Mouse (Mus musculus) G1E-ER4 (cell line): ENCODE results near the gene Tnfsf11. TPM values are rescaled to one million over a fixed set of nuclear protein-coding genes. Genes with fewer than 3 reads are reported as not detected.

ENCODE experiments used
- GATA1 ChIP-seq: IDR thresholded peaks from one replicate; pipeline ENCODE4 v1.8.0; 2012; ENCODE audit warnings: low read length, inconsistent platforms
- polyA plus RNA-seq: library from polyadenylated mRNA; stranded (reverse); fragments of >175 nt; gene quantifications from 2 replicates; pipeline ENCODE4 v1.2.3, GENCODE M21; 2012

The Tnfsf11 gene
- not detected in 2 replicates for polyA plus RNA-seq

- TF ChIP-seq GATA1 = no peak
Observed at GRCm38 (mm10) chr14:78307286-78308237, at the start of gene Tnfsf11. Gene Tnfsf11, minus strand, starts transcription at chr14:78308043.

GRCm38 (mm10) chr14:78356764-78357163 is 48.9 kb upstream of the Tnfsf11 start:
- no peak for TF ChIP-seq GATA1

DNA sequence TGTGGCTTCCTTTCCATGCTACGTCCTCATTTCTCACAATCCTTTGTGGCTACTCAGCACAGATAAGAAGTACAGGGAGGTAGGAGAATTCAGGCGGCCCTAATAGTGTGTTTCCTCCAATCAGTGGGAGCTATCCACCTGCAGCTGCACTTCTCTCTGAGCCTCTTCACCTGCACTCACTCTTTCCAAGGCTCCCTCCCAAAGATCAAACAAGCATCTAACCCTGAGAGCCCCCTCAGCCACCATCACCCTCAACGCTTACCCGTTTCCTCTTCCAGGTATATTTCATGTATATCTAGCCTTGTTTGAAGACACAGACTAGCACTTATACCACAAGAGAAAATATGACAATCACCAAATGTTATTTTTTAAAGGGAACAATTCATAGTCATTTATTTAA is 47.5 kb upstream of the Tnfsf11 start:
- no peak for TF ChIP-seq GATA1

- TF ChIP-seq GATA1 = no peak
Observed at GRCm38 (mm10) chr14:78352865-78353264, 45.0 kb upstream of the Tnfsf11 start.

- TF ChIP-seq GATA1 = no peak
Observed at GRCm38 (mm10) chr14:78351544-78351943, 43.7 kb upstream of the Tnfsf11 start.

DNA sequence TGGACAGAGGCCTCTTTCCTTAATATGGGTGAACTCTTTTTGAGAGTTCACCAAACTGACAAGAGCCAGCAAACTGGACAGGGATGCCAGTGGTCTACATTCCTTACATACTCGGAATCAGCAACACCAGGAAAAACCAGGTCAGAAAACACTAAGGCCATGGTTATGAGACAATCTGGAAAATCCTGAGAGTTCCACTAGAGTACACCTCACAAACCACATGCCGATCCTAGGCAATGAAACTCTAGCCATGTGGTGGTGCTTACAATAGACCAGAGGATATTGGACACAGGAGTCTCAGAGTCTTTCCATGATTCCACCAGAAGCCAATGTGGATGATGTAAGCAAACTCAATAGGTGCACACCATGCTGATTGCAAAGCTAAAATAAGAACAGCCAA is 39.9 kb upstream of the Tnfsf11 start:
- TF ChIP-seq GATA1 = no peak

GRCm38 (mm10) chr14:78343007-78343406 is 35.2 kb upstream of the Tnfsf11 start:
- no peak for TF ChIP-seq GATA1

- TF ChIP-seq GATA1 = no peak
Observed at GRCm38 (mm10) chr14:78342146-78342545, 34.3 kb upstream of the Tnfsf11 start.

- no peak for TF ChIP-seq GATA1
Observed at GRCm38 (mm10) chr14:78333341-78333740, 25.5 kb upstream of the Tnfsf11 start.

GRCm38 (mm10) chr14:78331368-78331767 is 23.5 kb upstream of the Tnfsf11 start:
- TF ChIP-seq GATA1 = no peak

DNA sequence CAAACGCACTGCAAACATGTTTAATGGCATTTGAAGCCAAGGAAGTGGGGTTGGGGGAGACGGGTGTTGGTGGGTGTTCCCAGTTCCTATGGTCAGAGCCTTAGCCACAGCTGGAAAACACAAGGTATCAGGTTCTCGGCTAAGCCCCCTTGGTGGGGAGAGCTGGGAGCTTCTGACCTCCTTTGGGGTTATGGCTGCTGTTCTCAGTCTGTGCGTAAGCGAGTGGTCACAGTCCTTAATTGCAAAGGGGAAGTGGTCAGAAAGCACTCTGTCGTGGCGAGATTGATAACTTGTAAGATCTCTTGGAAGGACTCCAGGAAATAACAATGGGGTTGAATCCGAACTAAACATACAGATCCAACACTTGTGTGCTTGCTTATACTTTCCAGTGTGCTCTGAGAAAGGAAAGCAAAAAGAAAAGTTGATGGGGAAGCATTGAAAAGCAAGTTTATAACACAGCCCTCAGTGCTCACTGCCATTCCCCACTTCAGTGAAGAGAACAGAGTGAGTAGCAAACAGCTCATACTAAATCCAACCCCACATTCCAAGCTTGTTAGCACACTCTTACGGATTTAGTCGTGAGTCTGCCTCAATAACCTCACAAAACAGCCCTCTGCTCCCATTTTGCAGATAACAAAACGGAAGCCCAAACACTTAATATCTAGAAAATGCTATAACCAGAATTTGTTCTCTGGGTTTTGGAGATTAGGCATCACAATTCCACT is 22.9 kb upstream of the Tnfsf11 start:
- no peak for TF ChIP-seq GATA1

GRCm38 (mm10) chr14:78329765-78330451 is 22.1 kb upstream of the Tnfsf11 start:
- TF ChIP-seq GATA1 = no peak

- TF ChIP-seq GATA1 = no peak
Observed at GRCm38 (mm10) chr14:78323356-78323755, 15.5 kb upstream of the Tnfsf11 start.

- no peak for TF ChIP-seq GATA1
Observed at GRCm38 (mm10) chr14:78322916-78323315, 15.1 kb upstream of the Tnfsf11 start.

DNA sequence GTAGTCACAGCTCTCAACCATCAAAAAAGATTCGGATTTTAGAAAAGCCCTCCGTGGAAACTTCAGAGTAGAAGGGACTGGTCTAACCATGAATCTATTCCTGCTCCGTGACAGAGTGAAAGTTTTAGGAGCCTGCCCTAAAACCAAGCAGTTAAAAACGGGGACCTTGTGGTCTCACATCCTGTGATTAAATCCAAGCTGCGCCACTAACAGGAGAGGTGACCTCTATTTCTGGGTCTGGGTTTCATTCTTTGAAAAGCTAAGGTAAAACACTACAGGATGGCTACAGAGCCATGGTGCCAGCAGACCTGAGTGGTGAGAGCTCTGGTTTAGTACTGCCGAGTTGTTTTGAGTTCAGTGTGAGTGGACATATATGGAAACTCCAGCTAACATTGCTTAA is 12.4 kb upstream of the Tnfsf11 start:
- no peak for TF ChIP-seq GATA1

GRCm38 (mm10) chr14:78319580-78319979 is 11.7 kb upstream of the Tnfsf11 start:
- no peak for TF ChIP-seq GATA1
